Mouse (Mus musculus) heart, postnatal 36 days (tissue): ENCODE measurements around the gene Camta1. TPM values are rescaled to one million over a fixed set of nuclear protein-coding genes. Genes with fewer than 3 reads are reported as not detected.
"Not testable (repeated sequence)": the region's sequence is repeated elsewhere in the genome, so short reads cannot be mapped to it uniquely, and the experiment has no call there.

Experiments used
- DNase-seq, 2 experiments: peaks; one replicate each; pipeline ENCODE4 v3.0.0; 2021 to 2022
- intact Hi-C: fragments of 180-260 bp; cut with DNase I; formaldehyde crosslinking; loops from one replicate; pipeline ENCODE4 v1.15.1; 2025
- total RNA-seq, 2 experiments: library from RNA; stranded (reverse); gene quantifications; 2 replicates each; pipeline ENCODE4 v1.2.3; 2021

Gene Camta1
- total RNA-seq, 2 experiments from 2014 or later, result 217 to 218 TPM

GRCm38 (mm10) chr4:150938063-150938452, 923.6 kb downstream of the Camta1 start:
- intact Hi-C loops, result no loop called here
- no peak for DNase-seq

GRCm38 (mm10) chr4:150937293-150938062, 924.2 kb downstream of the Camta1 start:
- no peak for DNase-seq
- intact Hi-C loops, result no loop called here

- DNase-seq, result no peak
- intact Hi-C loops, result no loop called here
Measured at GRCm38 (mm10) chr4:150933503-150933902, 928.2 kb downstream of the Camta1 start.

- DNase-seq, result no peak
- intact Hi-C loops, result no loop called here
Measured at GRCm38 (mm10) chr4:150927789-150928188, 933.9 kb downstream of the Camta1 start.

- DNase-seq, result no peak
- intact Hi-C loops, result no loop called here
Measured at GRCm38 (mm10) chr4:150926924-150927705, 934.6 kb downstream of the Camta1 start.

GRCm38 (mm10) chr4:150925923-150926322, 935.8 kb downstream of the Camta1 start:
- intact Hi-C loops, result no loop called here
- DNase-seq, result no peak

- intact Hi-C loops, result no loop called here
- DNase-seq, result no peak
Measured at GRCm38 (mm10) chr4:150924936-150925335, 936.7 kb downstream of the Camta1 start.

- no peak for DNase-seq
- intact Hi-C loops, result no loop called here
Measured at GRCm38 (mm10) chr4:150924308-150924707, 937.4 kb downstream of the Camta1 start.

GRCm38 (mm10) chr4:150921206-150921605, 940.5 kb downstream of the Camta1 start:
- no peak for DNase-seq
- intact Hi-C loops, result no loop called here

- intact Hi-C loops, result no loop called here
- no peak for DNase-seq
Measured at GRCm38 (mm10) chr4:150917336-150918027, 944.2 kb downstream of the Camta1 start.

- intact Hi-C loops, result no loop called here
- DNase-seq, result no peak
Measured at GRCm38 (mm10) chr4:150915181-150915906, 946.3 kb downstream of the Camta1 start.

- peak; percentile 95 to 96 for DNase-seq
- intact Hi-C loops, result no loop called here
Measured at GRCm38 (mm10) chr4:150914290-150914733, 947.4 kb downstream of the Camta1 start, which contains the start of the genes Park7 and Tnfrsf9. Gene Park7, minus strand, starts transcription at chr4:150914437. Gene Tnfrsf9, plus strand, starts transcription at chr4:150914562.

- DNase-seq, result no peak
- intact Hi-C loops, result no loop called here
Measured at GRCm38 (mm10) chr4:150913743-150914142, 947.9 kb downstream of the Camta1 start.

- DNase-seq, result no peak
- intact Hi-C loops, result no loop called here
Measured at GRCm38 (mm10) chr4:150910164-150910951, 951.3 kb downstream of the Camta1 start.

- intact Hi-C loops, result loop anchor here (10.0 kb wide), 1 partner anchor 665 kb away; no protein-coding TSS in a partner anchor
Measured at GRCm38 (mm10) chr4:150909451-150910156, 952.1 kb downstream of the Camta1 start.

GRCm38 (mm10) chr4:150908512-150908911, 953.2 kb downstream of the Camta1 start:
- intact Hi-C loops, result loop anchor here (10.0 kb wide), 1 partner anchor 664 kb away; no protein-coding TSS in a partner anchor

More at GRCm38 (mm10) chr4:150909451-150910156, 952.1 kb downstream of the Camta1 start:
- DNase-seq, result peak; percentile 99

GRCm38 (mm10) chr4:150907099-150907498, 954.6 kb downstream of the Camta1 start:
- intact Hi-C loops, result loop anchor here (10.0 kb wide), 1 partner anchor 662 kb away; no protein-coding TSS in a partner anchor
- no peak for DNase-seq

More at GRCm38 (mm10) chr4:150908512-150908911, 953.2 kb downstream of the Camta1 start:
- not testable (repeated sequence) for DNase-seq

GRCm38 (mm10) chr4:150903091-150903742, 958.5 kb downstream of the Camta1 start:
- no peak for DNase-seq
- intact Hi-C loops, result loop anchor here (10.0 kb wide), 1 partner anchor 658 kb away; no protein-coding TSS in a partner anchor
